Mouse (Mus musculus) liver, embryonic 16.5 days (tissue): ENCODE results near the gene Zfp260. TPM values are rescaled to one million over a fixed set of nuclear protein-coding genes. Genes with fewer than 3 reads are reported as not detected.
"Not testable (repeated sequence)": the region's sequence is repeated elsewhere in the genome, so short reads cannot be mapped to it uniquely, and the experiment has no call there.

ENCODE experiments used
- ATAC-seq: fragments of 200-750 bp; cut with Nextera tagmentation; 2 replicates; pipeline ENCODE4 v1.8.0; 2017; ENCODE audit warnings: low read depth, mild to moderate bottlenecking, moderate number of reproducible peaks, moderate library complexity
- H3K27ac ChIP-seq: fragments of 300-500 bp; sonication (generic); 2 replicates; pipeline ENCODE4 v1.5.1; 2014; ENCODE audit warnings: mild to moderate bottlenecking, low read length
- H3K27me3 ChIP-seq: fragments of 300-500 bp; sonication (generic); 2 replicates; pipeline ENCODE4 v1.6.1; 2014; ENCODE audit warnings: low read depth, low read length, mixed read lengths; ENCODE audit not compliant: control insufficient read depth, insufficient read depth
- H3K36me3 ChIP-seq: fragments of 300-500 bp; sonication (generic); 2 replicates; pipeline ENCODE4 v1.6.1; 2014; ENCODE audit warnings: mild to moderate bottlenecking; ENCODE audit not compliant: control insufficient read depth, insufficient read depth
- H3K4me1 ChIP-seq: fragments of 300-500 bp; sonication (generic); 2 replicates; pipeline ENCODE4 v1.6.1; 2014; ENCODE audit warnings: low read depth, low read length, mixed read lengths; ENCODE audit not compliant: control insufficient read depth
- H3K4me2 ChIP-seq: fragments of 300-500 bp; sonication (generic); 2 replicates; pipeline ENCODE4 v1.6.1; 2014; ENCODE audit warnings: low read depth, low read length, mixed read lengths
- H3K4me3 ChIP-seq: fragments of 300-500 bp; sonication (generic); 2 replicates; pipeline ENCODE4 v1.5.1; 2014; ENCODE audit warnings: low read depth, mild to moderate bottlenecking, low read length
- H3K9ac ChIP-seq: fragments of 300-500 bp; sonication (generic); 2 replicates; pipeline ENCODE4 v1.6.1; 2014; ENCODE audit warnings: low read depth, low read length
- H3K9me3 ChIP-seq: fragments of 300-500 bp; sonication (generic); replicated peaks from 2 replicates; pipeline ENCODE4 v1.6.1; 2016; ENCODE audit warnings: low read length; ENCODE audit not compliant: control insufficient read depth
- WGBS: fragments of 180-500 bp; shearing (Covaris S2); extraction: QIAGEN DNeasy Blood & Tissue Kit; methylation state at CpG from one replicate; pipeline ENCODE4 v1.1.7; 2014; ENCODE audit not compliant: insufficient replicate concordance; 5-methylcytosine and 5-hydroxymethylcytosine counted together
- polyA plus RNA-seq: library from polyadenylated mRNA; unstranded; fragments of >200 nt; fragmentation: Nextera tagmentation; extraction: Ambion mirVana; gene quantifications from 2 replicates; pipeline ENCODE4 v1.2.1, GENCODE M21; 2015

Zfp260 gene
- polyA plus RNA-seq, 1 experiment from 2014 or later = 14.4 TPM

DNA sequence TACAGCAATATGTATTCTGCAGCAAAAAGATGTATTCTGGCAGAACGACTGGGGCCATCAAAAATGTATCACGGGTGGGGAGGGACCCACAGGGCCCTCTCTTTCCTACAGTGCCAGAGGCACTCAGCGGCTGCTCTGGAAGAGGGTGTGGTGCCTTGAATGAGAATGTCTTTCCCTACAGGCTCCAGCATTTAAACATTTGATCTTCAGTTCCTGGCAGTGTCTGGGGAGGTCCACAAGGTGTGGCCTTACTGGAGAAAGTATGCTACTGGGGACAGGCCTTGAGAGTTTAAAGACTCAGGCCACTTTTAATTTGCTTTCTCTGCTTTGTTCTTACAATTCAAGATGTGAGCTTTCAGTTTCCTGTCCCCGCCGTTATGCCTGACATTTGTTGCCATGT lies 21.5 kb downstream of the Zfp260 start:
- Histone ChIP-seq H3K4me2 (no peak overlapping the region), H3K9ac (no peak overlapping the region), H3K4me3 (no peak overlapping the region), H3K27me3 (no peaks in the 10 kb centered on the region), H3K36me3 (no peaks in the 10 kb centered on the region), H3K9me3 (peaks cover 5% of the 10 kb centered on the region; the same call in 1 of the 2 replicates), H3K27ac (no peak overlapping the region), H3K4me1 (peaks cover 1% of the 10 kb centered on the region)
- no peak for ATAC-seq
- WGBS = 76% methylated on average over 5 of the region's 5 CpGs

DNA sequence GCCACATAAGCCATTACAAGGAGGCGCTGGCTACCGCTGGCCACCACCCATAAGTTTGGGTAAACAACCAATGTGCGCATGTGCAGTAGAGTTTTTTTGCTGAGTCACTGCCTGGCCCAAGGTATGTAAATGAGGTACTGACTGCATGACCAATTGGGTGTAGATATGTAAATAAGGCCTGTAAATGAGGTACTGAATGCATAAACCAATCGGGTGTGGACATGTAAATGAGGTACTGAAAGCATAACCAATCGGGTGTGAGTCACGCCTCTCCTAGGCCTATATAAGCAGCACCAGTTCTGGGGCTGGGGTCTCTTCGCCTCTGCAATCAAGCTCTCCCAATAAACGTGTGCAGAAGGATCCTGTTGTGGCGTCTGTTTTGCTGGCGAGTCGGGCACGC lies 23.4 kb downstream of the Zfp260 start:
- not testable (repeated sequence) for H3K4me2 ChIP-seq, H3K36me3 ChIP-seq, H3K27ac ChIP-seq, H3K4me3 ChIP-seq, H3K9me3 ChIP-seq, H3K27me3 ChIP-seq, H3K9ac ChIP-seq, ATAC-seq, H3K4me1 ChIP-seq
- 80% methylated on average over 12 of the region's 12 CpGs for WGBS

GRCm38 (mm10) chr7:30121308-30122187 lies 27.0 kb downstream of the Zfp260 start, which contains the start of gene Zfp382:
Zfp382 (plus strand) TSS chr7:30121942.
- Histone ChIP-seq H3K4me1 (peaks cover 4% of the 10 kb centered on the region), H3K9me3 (no peaks in the 10 kb centered on the region; the same call in 1 of the 2 replicates), H3K27ac (peak within 1 kb of the TSS; percentile 68), H3K4me2 (peak within 1 kb of the TSS; percentile 98), H3K9ac (peak within 1 kb of the TSS; percentile 69), H3K36me3 (no peaks in the 10 kb centered on the region), H3K27me3 (no peaks in the 10 kb centered on the region), H3K4me3 (peak within 1 kb of the TSS; percentile 80)
- ATAC-seq = peak; percentile 97
- under 1% methylated on average over 61 of the region's 61 CpGs for WGBS

- Histone ChIP-seq H3K4me1 (peaks cover 4% of the 10 kb centered on the region), H3K4me2 (peak overlapping the region; percentile 98), H3K27me3 (no peaks in the 10 kb centered on the region), H3K9ac (peak overlapping the region; percentile 69), H3K36me3 (no peaks in the 10 kb centered on the region), H3K27ac (no peak overlapping the region; the same call in 1 of the 2 replicates), H3K9me3 (no peaks in the 10 kb centered on the region; the same call in 1 of the 2 replicates), H3K4me3 (peak overlapping the region; percentile 80)
- no peak for ATAC-seq
- WGBS = 4% methylated on average over 15 of the region's 15 CpGs
Observed at GRCm38 (mm10) chr7:30122188-30122530, 27.6 kb downstream of the Zfp260 start.

- no peak overlapping the region for H3K27ac ChIP-seq
- no peaks in the 10 kb centered on the region for H3K9me3 ChIP-seq
- no peak for ATAC-seq
- H3K4me1 ChIP-seq = no peaks in the 10 kb centered on the region
- H3K36me3 ChIP-seq = peaks cover 19% of the 10 kb centered on the region
- no peak overlapping the region for H3K9ac ChIP-seq
- WGBS = 63% methylated on average over 8 of the region's 8 CpGs
- no peak overlapping the region for H3K4me2 ChIP-seq
- H3K27me3 ChIP-seq = no peaks in the 10 kb centered on the region
- no peak overlapping the region for H3K4me3 ChIP-seq
Observed at GRCm38 (mm10) chr7:30129900-30130299, 35.3 kb downstream of the Zfp260 start.

DNA sequence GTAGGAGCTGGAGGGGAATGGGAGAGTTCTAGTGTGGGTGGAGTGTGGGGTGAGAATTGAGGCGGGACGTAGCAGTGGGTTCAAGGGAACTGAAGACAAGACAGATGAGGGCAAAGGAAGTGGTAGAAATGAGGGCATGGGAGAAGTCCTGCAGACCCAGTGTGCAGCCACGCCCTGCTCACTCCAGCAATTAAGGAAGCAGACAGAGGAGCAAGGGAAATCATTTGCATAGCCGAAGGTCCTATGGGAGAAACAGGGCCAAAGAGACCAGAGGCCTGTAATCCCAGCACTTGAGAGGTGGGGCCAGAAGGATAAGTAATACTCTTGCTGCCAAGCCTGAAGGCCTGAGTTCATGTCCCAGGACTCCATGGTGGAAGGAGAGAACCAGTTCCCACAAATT lies 37.8 kb downstream of the Zfp260 start:
- no peak overlapping the region for H3K9ac ChIP-seq
- no peaks in the 10 kb centered on the region for H3K4me1 ChIP-seq
- H3K36me3 ChIP-seq = peaks cover 19% of the 10 kb centered on the region
- WGBS = 70% methylated on average over 4 of the region's 4 CpGs
- H3K27me3 ChIP-seq = no peaks in the 10 kb centered on the region
- H3K4me2 ChIP-seq = no peak overlapping the region
- H3K27ac ChIP-seq = no peak overlapping the region
- H3K4me3 ChIP-seq = no peak overlapping the region
- ATAC-seq = no peak
- no peaks in the 10 kb centered on the region for H3K9me3 ChIP-seq

GRCm38 (mm10) chr7:30136826-30137225 lies 42.2 kb downstream of the Zfp260 start:
- Histone ChIP-seq H3K9ac (no peak overlapping the region), H3K27me3 (no peaks in the 10 kb centered on the region), H3K4me1 (no peaks in the 10 kb centered on the region), H3K9me3 (no peaks in the 10 kb centered on the region), H3K4me3 (no peak overlapping the region), H3K4me2 (no peak overlapping the region), H3K27ac (no peak overlapping the region), H3K36me3 (peaks cover 12% of the 10 kb centered on the region)
- 83% methylated on average over 10 of the region's 10 CpGs for WGBS
- ATAC-seq = no peak

- H3K4me1 ChIP-seq = no peaks in the 10 kb centered on the region
- 11% methylated on average over 8 of the region's 8 CpGs for WGBS
- peak overlapping the region; percentile 29; the same call in 1 of the 2 replicates for H3K9ac ChIP-seq
- H3K4me2 ChIP-seq = peak overlapping the region; percentile 51
- H3K4me3 ChIP-seq = peak overlapping the region; percentile 49
- ATAC-seq = no peak
- H3K9me3 ChIP-seq = no peaks in the 10 kb centered on the region
- H3K27me3 ChIP-seq = no peaks in the 10 kb centered on the region; the same call in 1 of the 2 replicates
- peaks cover under 1% of the 10 kb centered on the region; the same call in 1 of the 2 replicates for H3K36me3 ChIP-seq
- no peak overlapping the region for H3K27ac ChIP-seq
Observed at GRCm38 (mm10) chr7:30143170-30143554, 48.6 kb downstream of the Zfp260 start.

DNA sequence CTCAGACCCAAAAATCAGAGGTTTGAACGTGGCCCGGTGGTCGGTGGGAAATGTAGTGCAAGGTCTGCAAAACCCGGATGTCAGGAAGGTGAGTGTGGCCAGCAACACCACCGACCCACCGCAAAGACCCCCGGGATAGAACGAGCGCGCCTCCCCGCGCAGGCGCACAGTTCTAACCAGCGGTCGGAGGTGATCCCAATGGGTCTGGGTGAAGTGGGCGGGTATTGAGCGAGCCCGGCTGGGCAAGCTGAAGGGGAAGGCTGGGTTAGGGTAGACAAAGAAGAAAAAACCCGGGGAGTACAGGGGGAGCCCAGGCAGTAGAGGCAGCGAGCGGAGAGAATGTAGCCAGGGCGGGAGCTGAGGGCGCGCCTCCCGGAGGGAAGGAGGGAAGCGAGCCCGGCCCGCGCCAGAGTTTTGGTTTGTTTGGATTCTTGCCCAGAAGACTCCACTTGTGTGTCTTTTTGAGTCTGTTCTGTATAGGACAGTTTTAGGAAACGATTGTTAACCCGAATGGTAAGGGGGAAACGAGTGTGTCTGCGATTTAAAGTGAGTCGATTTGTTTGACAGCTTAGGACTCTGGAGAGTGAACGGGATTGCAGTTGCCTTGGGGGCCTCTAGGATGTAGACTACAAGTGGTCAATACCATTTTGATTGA lies 49.1 kb downstream of the Zfp260 start:
- H3K36me3 ChIP-seq = peaks cover 4% of the 10 kb centered on the region
- H3K9me3 ChIP-seq = no peaks in the 10 kb centered on the region; the same call in 1 of the 2 replicates
- peak overlapping the region; percentile 51 for H3K4me2 ChIP-seq
- H3K27ac ChIP-seq = no peak overlapping the region
- H3K9ac ChIP-seq = peak overlapping the region; percentile 29
- H3K4me3 ChIP-seq = peak overlapping the region; percentile 49
- ATAC-seq = peak; percentile 77
- no peaks in the 10 kb centered on the region; the same call in 1 of the 2 replicates for H3K27me3 ChIP-seq
- H3K4me1 ChIP-seq = no peaks in the 10 kb centered on the region
- whole genome bisulfite sequencing = 2% methylated on average over 35 of the region's 35 CpGs
